Mouse (Mus musculus) spleen, embryonic (tissue): Measurements from ENCODE around the gene Lmf1.

Source experiments
- CTCF ChIA-PET: fragments of 350-600 bp; sonication (Branson Sonifier 250); formaldehyde crosslinking; loops from one replicate; lab custom pipeline; 2022; lab: Charles Lee

Gene Lmf1

DNA sequence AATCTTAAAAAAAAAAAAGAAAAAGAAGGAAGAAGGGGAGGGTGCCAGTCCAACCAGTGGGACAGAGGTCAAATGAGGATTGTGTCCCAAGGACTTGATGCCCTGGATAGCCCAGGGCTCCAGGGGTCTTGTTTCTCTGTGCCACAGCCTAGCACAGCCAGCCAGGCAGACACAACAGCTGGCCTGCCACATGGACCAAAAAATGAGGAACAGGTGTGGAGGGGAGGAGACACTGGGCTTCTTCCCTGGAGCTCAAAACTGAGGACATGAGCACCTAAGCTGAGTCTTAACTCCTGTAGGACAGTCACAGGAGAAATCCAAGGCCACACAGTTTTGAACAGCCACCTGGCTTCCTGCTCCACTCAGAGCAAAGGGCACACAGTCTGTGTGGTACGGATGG is 117.4 kb downstream of the Lmf1 start:
- CTCF ChIA-PET, result no interaction called here

DNA sequence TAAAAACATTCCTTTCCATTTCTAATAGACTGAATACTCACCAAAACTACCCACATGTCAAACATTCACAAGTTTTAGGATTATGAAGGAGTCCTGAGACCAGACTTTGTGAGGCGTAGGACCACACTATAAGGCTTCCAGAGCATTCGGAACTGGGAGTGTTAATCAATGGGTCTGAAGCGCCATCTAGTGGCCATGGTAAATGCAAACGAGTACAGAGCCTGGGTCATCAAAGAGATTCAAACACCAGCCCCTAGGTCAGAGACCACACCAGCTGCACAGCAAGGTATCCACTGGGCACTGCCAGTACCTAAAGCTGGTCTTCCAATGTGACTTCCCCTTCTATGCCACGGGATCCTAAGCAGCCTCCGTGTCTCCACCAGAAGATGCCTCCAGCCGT is 119.6 kb downstream of the Lmf1 start:
- CTCF ChIA-PET, result interaction anchor here (0.8 to 1.3 kb wide), 2 partner anchors 119 to 224 kb away, joined by 3 read pairs; partner anchors contain the start of gene Lmf1

DNA sequence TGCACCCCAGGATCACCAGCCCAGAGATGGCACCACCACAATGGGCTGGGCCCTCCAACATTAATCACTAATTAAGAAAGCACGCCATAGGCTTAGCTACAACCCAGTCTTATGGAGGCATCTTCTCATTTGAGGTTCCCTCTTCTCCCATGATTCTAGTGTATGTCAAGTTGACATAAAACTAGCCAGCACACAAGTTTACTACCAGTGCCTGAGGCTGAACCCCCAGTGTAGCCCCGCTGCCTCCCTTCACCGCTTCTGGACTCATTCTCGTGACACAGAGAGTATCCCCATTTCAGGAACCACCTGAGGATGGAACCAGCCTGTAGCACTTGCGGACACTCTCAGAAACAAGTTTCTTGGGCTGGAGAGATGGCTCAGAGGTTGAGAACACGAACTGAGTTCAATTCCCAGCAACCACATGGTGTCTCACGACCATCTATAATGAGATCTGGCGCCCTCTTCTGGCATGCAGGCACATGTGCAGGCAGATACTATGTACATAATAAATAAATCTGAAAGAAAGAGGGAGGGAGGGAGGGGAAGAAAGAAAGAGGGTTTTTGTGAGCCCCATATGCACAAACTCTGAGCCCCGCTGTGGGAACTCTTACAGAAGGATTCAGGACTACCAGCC is 122.1 kb downstream of the Lmf1 start:
- CTCF ChIA-PET, result interaction anchor here (0.6 kb wide), 1 partner anchor 51 kb away, joined by 3 read pairs; no protein-coding TSS in a partner anchor

DNA sequence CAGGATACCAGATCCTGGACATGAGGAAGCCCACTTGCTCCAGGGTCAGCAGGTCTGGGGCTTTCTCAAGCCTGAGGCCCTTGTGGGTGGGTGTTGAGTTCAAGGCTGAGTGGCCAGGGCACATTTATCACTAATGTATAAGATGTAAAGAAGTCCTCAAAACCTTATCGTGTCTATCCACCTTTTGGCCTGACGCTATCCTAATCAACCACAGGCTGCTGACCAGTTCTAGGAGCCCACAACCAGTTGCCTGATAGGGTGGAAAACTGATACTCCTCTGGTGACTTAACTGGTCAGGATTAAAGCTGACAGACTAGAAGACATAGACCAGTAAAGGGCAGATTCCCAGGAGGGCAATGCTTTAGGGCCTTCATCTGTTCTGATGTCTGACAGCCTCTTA is 131.1 kb downstream of the Lmf1 start:
- CTCF ChIA-PET, result no interaction called here

DNA sequence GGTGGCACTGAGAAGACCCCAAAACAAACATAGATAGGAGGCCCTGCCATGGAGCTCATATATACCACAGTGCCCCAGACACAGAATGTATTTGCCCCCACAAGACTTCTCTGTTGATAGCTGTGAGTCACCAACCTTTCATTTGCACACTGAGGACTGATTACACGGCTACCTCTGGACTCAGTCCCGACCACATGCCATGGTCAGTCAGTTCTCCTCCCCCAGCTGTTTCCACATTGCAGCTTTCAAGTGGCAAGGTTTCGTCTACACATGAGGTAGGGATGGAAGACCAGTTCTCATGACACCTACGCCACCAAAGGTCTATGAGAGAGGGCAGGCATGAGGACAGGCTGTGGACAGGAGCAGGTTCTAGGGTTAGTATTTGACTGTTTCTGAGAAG is 132.3 kb downstream of the Lmf1 start:
- CTCF ChIA-PET, result interaction anchor here (0.6 kb wide), 1 partner anchor 313 kb away, joined by 7 read pairs; no protein-coding TSS in a partner anchor
